Mouse (Mus musculus): ENCODE measurements at regions not wholly inside any gene's neighbourhood (a gene's known extent, or its start where the extent isn't known, plus 50 kb on each side); places are given as distances from the start of the nearest gene placed in this dataset.

- no peak for DNase-seq
Measured at GRCm38 (mm10) chr1:43371863-43372262, 72.5 kb upstream of the Nck2 start.

GRCm38 (mm10) chr1:43374946-43375345 lies 69.4 kb upstream of the Nck2 start:
- no peak for DNase-seq

GRCm38 (mm10) chr1:43375851-43376250 lies 68.5 kb upstream of the Nck2 start:
- DNase-seq, result no peak

- DNase-seq, result no peak
Measured at GRCm38 (mm10) chr1:43377491-43378263, 66.7 kb upstream of the Nck2 start.

DNA sequence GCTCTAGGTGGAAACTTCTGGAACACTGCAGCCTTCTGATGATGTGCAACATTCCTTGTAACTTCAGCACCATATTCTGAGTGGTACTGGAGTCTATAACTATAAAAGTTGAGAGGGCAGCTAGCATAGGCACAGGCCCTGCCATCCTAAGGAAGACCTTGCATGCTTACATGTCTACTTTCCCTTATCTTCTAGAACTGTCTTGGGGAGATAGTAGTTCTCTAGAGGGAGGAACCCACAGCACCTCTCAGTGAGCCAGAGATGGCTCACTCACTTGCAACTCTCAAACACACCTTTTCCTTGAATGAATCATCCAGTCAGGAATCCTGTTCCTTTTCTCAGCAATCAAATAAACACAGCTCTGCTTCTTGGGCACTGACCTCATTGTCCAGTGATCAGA lies 59.4 kb upstream of the Nck2 start:
- no peak for DNase-seq

DNA sequence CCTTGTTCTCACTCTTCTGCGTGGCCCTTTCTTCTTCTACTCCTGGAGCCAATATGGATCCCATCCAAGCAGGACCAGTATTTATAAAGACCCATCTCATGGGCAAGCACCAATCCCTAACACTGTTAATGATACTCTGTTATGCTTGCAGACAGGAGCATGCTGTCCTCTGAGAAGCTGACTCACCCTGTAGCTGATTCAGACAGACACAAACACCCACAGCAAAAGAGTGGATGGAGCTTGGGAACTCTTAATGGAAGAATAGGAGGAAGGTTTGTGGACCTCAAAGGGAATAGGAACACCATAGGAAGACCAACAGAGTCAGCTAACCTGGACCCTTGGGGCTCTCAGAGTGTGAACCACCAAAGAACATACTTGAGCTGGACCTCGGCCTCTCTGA lies 50.3 kb upstream of the Nck2 start:
- no peak for DNase-seq
